Mouse (Mus musculus) MEL (cell line): ENCODE data around the gene Ergic2. TPM values are rescaled to one million over a fixed set of nuclear protein-coding genes. Genes with fewer than 3 reads are reported as not detected.
A peak's percentile ranks its signal among the peaks of the same experiment; 100 is the strongest.

ENCODE experiments used
- DNase-seq: peaks from one replicate; pipeline ENCODE4 v3.0.0; 2011; ENCODE audit warnings: low read depth, low spot score
- H3K27ac ChIP-seq: 2 replicates; pipeline ENCODE4 v1.5.1; 2012; ENCODE audit warnings: low read depth, mild to moderate bottlenecking, control low read depth, low read length, moderate library complexity; ENCODE audit not compliant: control insufficient read depth
- H3K27me3 ChIP-seq, 2 experiments: fragments of 150-350 bp in 1 of 2; sonication (generic) in 1 of 2; 2 replicates each; pipeline ENCODE4 v1.6.1; 2012; ENCODE audit warnings: low read length in 2 of 2, mild to moderate bottlenecking in 2 of 2, improper control_type of control experiment in 1 of 2, moderate library complexity in 1 of 2; ENCODE audit not compliant: insufficient read depth in 2 of 2, control insufficient read depth in 1 of 2
- H3K36me3 ChIP-seq, 2 experiments: 2 replicates each; pipeline ENCODE4 v1.6.1; 2012 to 2014; ENCODE audit warnings: low read length in 2 of 2, improper control_type of control experiment in 1 of 2, inconsistent platforms in 1 of 2, mild to moderate bottlenecking in 1 of 2; ENCODE audit not compliant: insufficient read depth in 2 of 2, control insufficient read depth in 1 of 2
- H3K4me1 ChIP-seq, 2 experiments: fragments of 150-350 bp in 1 of 2; sonication (generic) in 1 of 2; 2 replicates each; pipeline ENCODE4 v1.6.1; 2012; ENCODE audit warnings: low read length in 2 of 2, improper control_type of control experiment in 1 of 2, mild to moderate bottlenecking in 1 of 2; ENCODE audit not compliant: insufficient read depth in 2 of 2, control insufficient read depth in 1 of 2
- H3K4me3 ChIP-seq, 2 experiments: fragments of 150-350 bp in 1 of 2; sonication (generic) in 1 of 2; 2 replicates each; pipeline ENCODE4 v1.5.1; 2012; ENCODE audit warnings: low read depth in 2 of 2, low read length in 2 of 2, mild to moderate bottlenecking in 2 of 2, moderate library complexity in 2 of 2, control low read depth in 1 of 2, improper control_type of control experiment in 1 of 2; ENCODE audit not compliant: control insufficient read depth in 1 of 2, insufficient read depth in 1 of 2
- H3K79me2 ChIP-seq: 2 replicates; pipeline ENCODE4 v1.6.1; 2012; ENCODE audit warnings: mild to moderate bottlenecking, low read length, moderate library complexity; ENCODE audit not compliant: control insufficient read depth, poor library complexity, insufficient read depth
- H3K9ac ChIP-seq: 2 replicates; pipeline ENCODE4 v1.6.1; 2012; ENCODE audit warnings: low read depth, mild to moderate bottlenecking, control low read depth, low read length, moderate library complexity; ENCODE audit not compliant: control insufficient read depth, poor library complexity, severe bottlenecking
- H3K9me3 ChIP-seq: fragments of 150-350 bp; sonication (generic); replicated peaks from 2 replicates; pipeline ENCODE4 v1.6.1; 2012; ENCODE audit warnings: mild to moderate bottlenecking, low read length, improper control_type of control experiment, moderate library complexity; ENCODE audit not compliant: insufficient read depth
- CHD2 ChIP-seq: IDR thresholded peaks from 2 replicates; pipeline ENCODE4 v1.6.1; 2011; ENCODE audit warnings: low read length, improper control_type of control experiment
- CTCF ChIP-seq, 3 experiments: IDR thresholded peaks in 2 of 3; conservative IDR thresholded peaks in 1 of 3; 2 replicates each; pipeline ENCODE4 v1.5.1; 2011 to 2012; ENCODE audit warnings: low read length in 3 of 3, low read depth in 2 of 3, mild to moderate bottlenecking in 2 of 3, improper control_type of control experiment in 1 of 3, inconsistent platforms in 1 of 3, mixed read lengths in 1 of 3, moderate library complexity in 1 of 3; ENCODE audit not compliant: control insufficient read depth in 1 of 3, insufficient read depth in 1 of 3, poor library complexity in 1 of 3, severe bottlenecking in 1 of 3
- ELF1 ChIP-seq: IDR thresholded peaks from 2 replicates; pipeline ENCODE4 v1.6.1; 2014; ENCODE audit warnings: low read depth, mild to moderate bottlenecking, inconsistent platforms, low read length, improper control_type of control experiment, moderate library complexity
- GATA1 ChIP-seq: IDR thresholded peaks from 2 replicates; pipeline ENCODE4 v1.6.1; 2011; ENCODE audit warnings: low read depth, low read length, improper control_type of control experiment
- HCFC1 ChIP-seq: IDR thresholded peaks from 2 replicates; pipeline ENCODE4 v1.6.1; 2012; ENCODE audit warnings: low read depth, mild to moderate bottlenecking, inconsistent platforms, low read length, improper control_type of control experiment, moderate library complexity
- MAZ ChIP-seq: IDR thresholded peaks from 2 replicates; pipeline ENCODE4 v1.6.1; 2012; ENCODE audit warnings: low read depth, mild to moderate bottlenecking, inconsistent platforms, low read length, improper control_type of control experiment
- MYB ChIP-seq: IDR thresholded peaks from 2 replicates; pipeline ENCODE4 v1.6.1; 2011; ENCODE audit warnings: mild to moderate bottlenecking, low read depth, low read length, improper control_type of control experiment
- POLR2A ChIP-seq, 2 experiments: IDR thresholded peaks; 2 replicates each; pipeline ENCODE4 v1.6.1; 2011 to 2012; ENCODE audit warnings: low read length in 2 of 2, mild to moderate bottlenecking in 2 of 2, control low read depth in 1 of 2, improper control_type of control experiment in 1 of 2, low read depth in 1 of 2, moderate library complexity in 1 of 2; ENCODE audit not compliant: control insufficient read depth in 1 of 2, insufficient read depth in 1 of 2, poor library complexity in 1 of 2
- POLR2AphosphoS5 ChIP-seq: IDR thresholded peaks from 2 replicates; pipeline ENCODE4 v1.6.1; 2012; ENCODE audit warnings: low read depth, borderline replicate concordance, mild to moderate bottlenecking, inconsistent platforms, low read length, moderate library complexity, mixed read lengths
- RAD21 ChIP-seq: IDR thresholded peaks from 2 replicates; pipeline ENCODE4 v1.6.1; 2011; ENCODE audit warnings: mild to moderate bottlenecking, low read depth, low read length, improper control_type of control experiment
- SIN3A ChIP-seq: IDR thresholded peaks from 2 replicates; pipeline ENCODE4 v1.6.1; 2012; ENCODE audit warnings: low read length, improper control_type of control experiment, inconsistent platforms
- SMC3 ChIP-seq: IDR thresholded peaks from 2 replicates; pipeline ENCODE4 v1.6.1; 2011; ENCODE audit warnings: low read depth, low read length, improper control_type of control experiment
- TAL1 ChIP-seq: IDR thresholded peaks from 2 replicates; pipeline ENCODE4 v1.6.1; 2012; ENCODE audit warnings: mild to moderate bottlenecking, inconsistent platforms, low read length, moderate library complexity, mixed read lengths
- TCF12 ChIP-seq: IDR thresholded peaks from 2 replicates; pipeline ENCODE4 v1.6.1; 2014; ENCODE audit warnings: low read depth, mild to moderate bottlenecking, inconsistent platforms, low read length, improper control_type of control experiment, moderate library complexity
- UBTF ChIP-seq: IDR thresholded peaks from 2 replicates; pipeline ENCODE4 v1.6.1; 2012; ENCODE audit warnings: low read depth, mild to moderate bottlenecking, inconsistent platforms, low read length, improper control_type of control experiment, moderate library complexity, borderline replicate concordance; ENCODE audit not compliant: insufficient read depth
- USF1 ChIP-seq: IDR thresholded peaks from 2 replicates; pipeline ENCODE4 v1.6.1; 2014; ENCODE audit warnings: low read depth, mild to moderate bottlenecking, inconsistent platforms, low read length, improper control_type of control experiment, moderate library complexity
- USF2 ChIP-seq, 2 experiments: IDR thresholded peaks; 2 replicates each; pipeline ENCODE4 v1.6.1; 2011 to 2012; ENCODE audit warnings: improper control_type of control experiment in 2 of 2, low read length in 2 of 2, borderline replicate concordance in 1 of 2, inconsistent platforms in 1 of 2, low read depth in 1 of 2, mild to moderate bottlenecking in 1 of 2; ENCODE audit not compliant: insufficient read depth in 1 of 2
- ZC3H11A ChIP-seq: IDR thresholded peaks from 2 replicates; pipeline ENCODE4 v1.6.1; 2012; ENCODE audit warnings: low read depth, mild to moderate bottlenecking, inconsistent platforms, low read length, improper control_type of control experiment
- ZKSCAN1 ChIP-seq: IDR thresholded peaks from 2 replicates; pipeline ENCODE4 v1.6.1; 2012; ENCODE audit warnings: low read depth, mild to moderate bottlenecking, inconsistent platforms, low read length, improper control_type of control experiment, moderate library complexity
- ZMIZ1 ChIP-seq: IDR thresholded peaks from 2 replicates; pipeline ENCODE4 v1.6.1; 2012; ENCODE audit warnings: low read depth, mild to moderate bottlenecking, inconsistent platforms, low read length, improper control_type of control experiment, moderate library complexity
- polyA plus RNA-seq, 2 experiments: library from polyadenylated mRNA; stranded (reverse) in 1 of 2; unstranded in 1 of 2; fragments of >175 nt in 1 of 2; fragments of >200 nt in 1 of 2; gene quantifications; 2 replicates each; pipeline versions ENCODE4 v1.2.1 to v1.2.4; 2012; ENCODE audit warnings: low replicate concordance in 2 of 2, low read depth in 1 of 2; ENCODE audit not compliant: insufficient read length in 2 of 2, insufficient read depth in 1 of 2, missing spikeins in 1 of 2
- total RNA-seq: library from RNA; depleted of rRNA; stranded (reverse); fragments of 300-350 nt; gene quantifications from 2 replicates; pipeline ENCODE4 v1.2.3, GENCODE M21; 2012

Gene Ergic2
- total and polyA plus RNA-seq, 3 experiments: 41.8 to 84.9 TPM; not detected in 1

GRCm38 (mm10) chr6:148139288-148139995 is 72.7 kb downstream of the Ergic2 start:
- no peaks in the 10 kb centered on the region for H3K79me2 ChIP-seq
- no peak overlapping the region for H3K27ac ChIP-seq
- H3K9me3 ChIP-seq: no peaks in the 10 kb centered on the region
- no peaks in the 10 kb centered on the region for H3K4me1 ChIP-seq
- H3K36me3 ChIP-seq: no peaks in the 10 kb centered on the region
- H3K27me3 ChIP-seq: no peaks in the 10 kb centered on the region; a peak in 1 of 4 replicates
- H3K4me3 ChIP-seq: no peak overlapping the region
- H3K9ac ChIP-seq: no peak overlapping the region
- no peak for DNase-seq
- TF ChIP-seq MYB (no peak), MAZ (no peak), CHD2 (no peak), TAL1 (no peak), USF1 (no peak), ELF1 (no peak), SIN3A (no peak), UBTF (no peak), GATA1 (no peak), ZKSCAN1 (no peak), POLR2AphosphoS5 (no peak), USF2 (IDR thresholded peaks at IDR 0.05; ENCODE audit: borderline replicate concordance in 1 of 2, insufficient read depth in 1 of 2, low read depth in 1 of 2, low read length in 2 of 2) (no peak)

- no peaks in the 10 kb centered on the region for H3K9me3 ChIP-seq
- no peak overlapping the region for H3K27ac ChIP-seq
- peak overlapping the region; percentile 2 to 9; a peak in 2 of 4 replicates for H3K4me3 ChIP-seq
- H3K79me2 ChIP-seq: no peaks in the 10 kb centered on the region
- peak; percentile 89 for DNase-seq
- no peak overlapping the region; the same call in 1 of the 2 replicates for H3K9ac ChIP-seq
- no peaks in the 10 kb centered on the region for H3K36me3 ChIP-seq
- H3K4me1 ChIP-seq: no peaks in the 10 kb centered on the region
- H3K27me3 ChIP-seq: no peaks in the 10 kb centered on the region; a peak in 1 of 4 replicates
- TF ChIP-seq TCF12 (no peak), SMC3 (peak; percentile 84), CTCF (IDR thresholded peaks at IDR 0.05 in 2 of 3, conservative IDR thresholded peaks at IDR 0.05 in 1 of 3; ENCODE audit: control insufficient read depth in 1 of 3, insufficient read depth in 1 of 3, low read depth in 2 of 3, low read length in 3 of 3, poor library complexity in 1 of 3, severe bottlenecking in 1 of 3) (peak; percentile 85 to 92 (median 88)), ZC3H11A (peak; percentile 84), HCFC1 (peak; percentile 56; the same call in 1 of the 2 replicates), SIN3A (no peak), ZMIZ1 (no peak), RAD21 (peak; percentile 93), ELF1 (peak; percentile 62; the same call in 1 of the 2 replicates), POLR2A (IDR thresholded peaks at IDR 0.05; ENCODE audit: control insufficient read depth in 1 of 2, insufficient read depth in 1 of 2, low read depth in 1 of 2, low read length in 2 of 2, poor library complexity in 1 of 2) (0 out of 4 replicates have a peak, but pooled peaks of 1 of the 2 experiments have one; percentile 20)
Observed at GRCm38 (mm10) chr6:148135769-148136382, 76.3 kb downstream of the Ergic2 start.
